Mouse (Mus musculus): ENCODE measurements around the gene Pmel. TPM values are rescaled to one million over a fixed set of nuclear protein-coding genes. Genes with fewer than 3 reads are reported as not detected.
A peak's percentile ranks its signal among the peaks of the same experiment; 100 is the strongest.

Pmel gene
- total and polyA plus RNA-seq, 3 experiments = 5.3 to 9.4 (median 7.1) TPM

- H3K4me1 ChIP-seq (ENCODE audit: control insufficient read depth in 1 of 2, insufficient read depth in 2 of 2) = peaks cover 6 to 15% of the 10 kb centered on the region in 2 experiments; a peak in 3 of 4 replicates
- in situ Hi-C loops (cut with MboI; ENCODE audit: low pct_ligation_motif_present, low pct_unique_long_range_greater_than_20kb, low sequenced_read_pairs) (loop anchor here (5.0 kb wide), 1 partner anchor 160 kb away; the partner anchor contains the start of gene Gdf11), dilution Hi-C loops (cut with MboI; ENCODE audit: extremely low pct_ligation_motif_present, extremely low pct_unique_long_range_greater_than_20kb, low sequenced_read_pairs) (no loop called here)
- no peak overlapping the region for H3K4me3 ChIP-seq (replicated peaks in 1 of 3; ENCODE audit: low read depth in 2 of 3, low read length in 2 of 3, poor library complexity in 1 of 3)
- H3K27me3 ChIP-seq (replicated peaks) = no peaks in the 10 kb centered on the region
- H3K36me3 ChIP-seq (replicated peaks in 1 of 2; ENCODE audit: control insufficient read depth in 1 of 2, insufficient read depth in 1 of 2, low read length in 1 of 2) = peaks cover 21 to 59% of the 10 kb centered on the region in 2 experiments
- H3K27ac ChIP-seq (ENCODE audit: insufficient read depth, low read depth) = no peak overlapping the region
- TF ChIP-seq SIN3A (IDR thresholded peaks at IDR 0.05; ENCODE audit: low read length) (no peak), POLR2AphosphoS2 (IDR thresholded peaks at IDR 0.05; ENCODE audit: low read depth, low read length) (no peak), TBP (conservative IDR thresholded peaks at IDR 0.05; ENCODE audit: low read depth, low read length) (no peak), CTCF (conservative IDR thresholded peaks at IDR 0.05 in 1 of 2, IDR thresholded peaks at IDR 0.05 in 1 of 2; ENCODE audit: low read depth in 2 of 2, low read length in 2 of 2) (no peak), MEF2A (IDR thresholded peaks at IDR 0.05; ENCODE audit: borderline replicate concordance, low read depth, low read length) (no peak), ZNF384 (IDR thresholded peaks at IDR 0.05; ENCODE audit: low read depth, low read length) (no peak), RCOR1 (conservative IDR thresholded peaks at IDR 0.05; ENCODE audit: low read depth, low read length) (no peak), PAX5 (IDR thresholded peaks at IDR 0.05; ENCODE audit: low read length) (no peak), ETS1 (conservative IDR thresholded peaks at IDR 0.05; ENCODE audit: low read depth, low read length) (no peak), MYC (IDR thresholded peaks at IDR 0.05; ENCODE audit: low read depth, low read length) (no peak), ZKSCAN1 (IDR thresholded peaks at IDR 0.05; ENCODE audit: borderline replicate concordance, low read depth, low read length) (no peak), IRF4 (IDR thresholded peaks at IDR 0.05; ENCODE audit: low read depth, low read length) (no peak), USF1 (IDR thresholded peaks at IDR 0.05; ENCODE audit: low read depth, low read length) (no peak), HCFC1 (IDR thresholded peaks at IDR 0.05; ENCODE audit: low read depth, low read length) (no peak), MAFK (IDR thresholded peaks at IDR 0.05; ENCODE audit: insufficient replicate concordance, low read length) (no peak), EP300 (IDR thresholded peaks at IDR 0.05; ENCODE audit: low read length) (no peak), POLR2A (IDR thresholded peaks at IDR 0.05; ENCODE audit: low read depth, low read length) (no peak)
- DNase-seq (ENCODE audit: extremely low read depth) = no peak
- no peaks in the 10 kb centered on the region for H3K79me2 ChIP-seq (replicated peaks; ENCODE audit: control insufficient read depth, extremely low read depth, insufficient read depth, poor library complexity, severe bottlenecking)
- no peak overlapping the region for H3K4me2 ChIP-seq (ENCODE audit: insufficient read depth, low read depth, poor library complexity, severe bottlenecking)
- H3K9ac ChIP-seq (ENCODE audit: insufficient read depth, low read depth) = no peak overlapping the region
- H3K9me3 ChIP-seq (replicated peaks; ENCODE audit: low read length) = peaks cover 11% of the 10 kb centered on the region
Measured at GRCm38 (mm10) chr10:128731992-128732391, 28.0 kb downstream of the Pmel start.

GRCm38 (mm10) chr10:128737435-128737834 lies 33.4 kb downstream of the Pmel start:
- peak overlapping the region; percentile 39 for H3K4me2 ChIP-seq (ENCODE audit: insufficient read depth, low read depth, poor library complexity, severe bottlenecking)
- peaks cover 6 to 20% of the 10 kb centered on the region in 2 experiments; a peak in 3 of 4 replicates for H3K4me1 ChIP-seq (ENCODE audit: control insufficient read depth in 1 of 2, insufficient read depth in 2 of 2)
- no peak overlapping the region for H3K27ac ChIP-seq (ENCODE audit: insufficient read depth, low read depth)
- H3K9me3 ChIP-seq (replicated peaks; ENCODE audit: low read length) = peaks cover 11% of the 10 kb centered on the region
- no peak overlapping the region for H3K9ac ChIP-seq (ENCODE audit: insufficient read depth, low read depth)
- no peaks in the 10 kb centered on the region for H3K27me3 ChIP-seq (replicated peaks)
- peak overlapping the region; percentile 6 to 30 (median 15) for H3K4me3 ChIP-seq (replicated peaks in 1 of 3; ENCODE audit: low read depth in 2 of 3, low read length in 2 of 3, poor library complexity in 1 of 3)
- DNase-seq (ENCODE audit: extremely low read depth) = peak; percentile 62
- H3K79me2 ChIP-seq (replicated peaks; ENCODE audit: control insufficient read depth, extremely low read depth, insufficient read depth, poor library complexity, severe bottlenecking) = no peaks in the 10 kb centered on the region
- TF ChIP-seq CHD2 (IDR thresholded peaks at IDR 0.05; ENCODE audit: low read length) (no peak), SIN3A (IDR thresholded peaks at IDR 0.05; ENCODE audit: low read length) (peak; percentile 29; the same call in 1 of the 2 replicates), USF1 (IDR thresholded peaks at IDR 0.05; ENCODE audit: low read depth, low read length) (peak; percentile 82), KAT2A (IDR thresholded peaks at IDR 0.05; ENCODE audit: insufficient replicate concordance, low read length) (no peak), BHLHE40 (IDR thresholded peaks at IDR 0.05; ENCODE audit: low read depth, low read length) (peak; percentile 66), CHD1 (IDR thresholded peaks at IDR 0.05; ENCODE audit: low read depth, low read length) (no peak), JUND (conservative IDR thresholded peaks at IDR 0.05; ENCODE audit: low read depth, low read length) (no peak), CTCF (conservative IDR thresholded peaks at IDR 0.05 in 1 of 2, IDR thresholded peaks at IDR 0.05 in 1 of 2; ENCODE audit: low read depth in 2 of 2, low read length in 2 of 2) (no peak), RAD21 (IDR thresholded peaks at IDR 0.05; ENCODE audit: low read depth, low read length) (no peak), USF2 (conservative IDR thresholded peaks at IDR 0.05; ENCODE audit: low read depth, low read length) (peak; percentile 61), MAX (IDR thresholded peaks at IDR 0.05; ENCODE audit: low read length) (peak; percentile 62; the same call in 1 of the 2 replicates), MYC (IDR thresholded peaks at IDR 0.05; ENCODE audit: low read depth, low read length) (0 out of 2 replicates have a peak, but pooled peaks have one; percentile 21), PAX5 (IDR thresholded peaks at IDR 0.05; ENCODE audit: low read length) (no peak), ZKSCAN1 (IDR thresholded peaks at IDR 0.05; ENCODE audit: borderline replicate concordance, low read depth, low read length) (no peak), TCF12 (IDR thresholded peaks at IDR 0.05; ENCODE audit: low read depth, low read length) (no peak), MXI1 (IDR thresholded peaks at IDR 0.05; ENCODE audit: low read depth, low read length) (peak; percentile 80), NELFE (IDR thresholded peaks at IDR 0.05; ENCODE audit: low read depth, low read length) (no peak), ZC3H11A (IDR thresholded peaks at IDR 0.05; ENCODE audit: low read depth, low read length) (no peak), ETS1 (conservative IDR thresholded peaks at IDR 0.05; ENCODE audit: low read depth, low read length) (no peak), TBP (conservative IDR thresholded peaks at IDR 0.05; ENCODE audit: low read depth, low read length) (no peak), POLR2A (IDR thresholded peaks at IDR 0.05; ENCODE audit: low read depth, low read length) (no peak; the same call in 1 of the 2 replicates), ZNF384 (IDR thresholded peaks at IDR 0.05; ENCODE audit: low read depth, low read length) (no peak), MAFK (IDR thresholded peaks at IDR 0.05; ENCODE audit: insufficient replicate concordance, low read length) (no peak)
- in situ Hi-C loops (cut with MboI; ENCODE audit: low pct_ligation_motif_present, low pct_unique_long_range_greater_than_20kb, low sequenced_read_pairs) (no loop called here), dilution Hi-C loops (cut with MboI; ENCODE audit: extremely low pct_ligation_motif_present, extremely low pct_unique_long_range_greater_than_20kb, low sequenced_read_pairs) (no loop called here)
- H3K36me3 ChIP-seq (replicated peaks in 1 of 2; ENCODE audit: control insufficient read depth in 1 of 2, insufficient read depth in 1 of 2, low read length in 1 of 2) = peaks cover 17 to 19% of the 10 kb centered on the region in 2 experiments
